8 mouse cellular contexts compared by ENCODE assay signal in genomic region chr3:31093196-31093595, GRCm38 (mm10). TPM values are rescaled to one million over a fixed set of nuclear protein-coding genes. Genes with fewer than 3 reads are reported as not detected.
DNase-seq lines count a peak whose midpoint lies in the region; ATAC-seq lines count a peak whose summit lies in the region.

No protein-coding gene starts in this region.

- peaks cover 11% of the 10 kb centered on the region; the same call in 1 of the 2 replicates for H3K36me3 ChIP-seq in kidney, embryonic 15.5 days
- H3K36me3 ChIP-seq in limb, embryonic 15.5 days: 0 out of 2 replicates have a peak, but pooled peaks cover 6% of the 10 kb centered on the region
- no peaks in the 10 kb centered on the region for H3K36me3 ChIP-seq in neural tube, embryonic 14.5 days (ENCODE audit: control insufficient read depth, insufficient read depth, low read length)

- peak; percentile 94 for DNase-seq in heart, adult 11 months
- no peak for DNase-seq in heart, postnatal 25 days (ENCODE audit: low spot score)
- peak; percentile 22 to 35 for DNase-seq in cerebellum, adult 18-20 months
- no peak for DNase-seq in gastrocnemius, postnatal 25 days

- H3K9ac ChIP-seq in kidney, embryonic 15.5 days: no peak overlapping the region; the same call in 1 of the 2 replicates
- no peak overlapping the region for H3K9ac ChIP-seq in limb, embryonic 15.5 days
- peak overlapping the region; percentile 98 for H3K9ac ChIP-seq in neural tube, embryonic 14.5 days (replicated peaks; ENCODE audit: low read depth, low read length)

- 5% methylated on average over 13 of the region's 13 CpGs for WGBS in kidney, embryonic 15.5 days
- 4% methylated on average over 13 of the region's 13 CpGs for WGBS in limb, embryonic 15.5 days
- under 1% methylated on average over 13 of the region's 13 CpGs for WGBS in neural tube, embryonic 14.5 days

- intact Hi-C loops in heart, postnatal 25 days (cut with DNase I): loop anchor here (2.0 to 5.0 kb wide), 2 partner anchors 36 to 96 kb away; partner anchors contain the start of gene Prkci

- H3K27ac ChIP-seq in kidney, embryonic 15.5 days: peak overlapping the region; percentile 99
- peak overlapping the region; percentile 99 for H3K27ac ChIP-seq in limb, embryonic 15.5 days
- H3K27ac ChIP-seq in neural tube, embryonic 14.5 days (ENCODE audit: low read depth, low read length): peak overlapping the region; percentile 99

- H3K4me1 ChIP-seq in kidney, embryonic 15.5 days: peaks cover 26% of the 10 kb centered on the region
- H3K4me1 ChIP-seq in limb, embryonic 15.5 days: peaks cover 32% of the 10 kb centered on the region
- H3K4me1 ChIP-seq in neural tube, embryonic 14.5 days (ENCODE audit: control insufficient read depth, insufficient read depth, low read length): peaks cover 20% of the 10 kb centered on the region

- H3K27me3 ChIP-seq in kidney, embryonic 15.5 days: no peaks in the 10 kb centered on the region
- H3K27me3 ChIP-seq in limb, embryonic 15.5 days: no peaks in the 10 kb centered on the region
- H3K27me3 ChIP-seq in neural tube, embryonic 14.5 days (ENCODE audit: control insufficient read depth, insufficient read depth, low read length): no peaks in the 10 kb centered on the region

- H3K9me3 ChIP-seq in kidney, embryonic 15.5 days (replicated peaks): no peaks in the 10 kb centered on the region
- H3K9me3 ChIP-seq in limb, embryonic 15.5 days: no peaks in the 10 kb centered on the region
- no peaks in the 10 kb centered on the region for H3K9me3 ChIP-seq in neural tube, embryonic 14.5 days (ENCODE audit: control insufficient read depth, low read length)

- peak; percentile 44 for ATAC-seq in frontal cortex, adult (ENCODE audit: low TSS enrichment)
- no peak for ATAC-seq in kidney, embryonic 15.5 days (replicated peaks; ENCODE audit: low FRiP score)
- ATAC-seq in limb, embryonic 15.5 days (ENCODE audit: insufficient number of reproducible peaks, low FRiP score, low TSS enrichment, low read depth): no peak
- peak; percentile 7; the same call in 1 of the 2 replicates for ATAC-seq in neural tube, embryonic 14.5 days (ENCODE audit: low read depth)

- H3K4me2 ChIP-seq in kidney, embryonic 15.5 days: peak overlapping the region; percentile 75
- H3K4me2 ChIP-seq in limb, embryonic 15.5 days: peak overlapping the region; percentile 77
- H3K4me2 ChIP-seq in neural tube, embryonic 14.5 days (ENCODE audit: low read depth, low read length): peak overlapping the region; percentile 69

- peak overlapping the region; percentile 66 for H3K4me3 ChIP-seq in kidney, embryonic 15.5 days (replicated peaks)
- peak overlapping the region; percentile 96 for H3K4me3 ChIP-seq in limb, embryonic 15.5 days
- H3K4me3 ChIP-seq in neural tube, embryonic 14.5 days (ENCODE audit: low read depth, low read length): peak overlapping the region; percentile 98

RNA-seq across cellular contexts. Expression of gene Skil, which starts 1.7 kb away (rescaled TPM):
- total RNA-seq in heart, postnatal 25 days (2021): 10 to 100 TPM; 14.2 to 17.6 TPM
- 19.9 and 24.0 TPM in 2 replicates for polyA plus RNA-seq in kidney, embryonic 15.5 days (2015; fragmentation: Nextera tagmentation; extraction: Ambion mirVana)
- 18.0 and 22.0 TPM in 2 replicates for polyA plus RNA-seq in limb, embryonic 15.5 days (2015; fragmentation: Nextera tagmentation; extraction: Ambion mirVana)
- polyA plus RNA-seq in neural tube, embryonic 14.5 days (2014; fragmentation: Nextera tagmentation; extraction: Ambion mirVana): 38.3 and 39.7 TPM in 2 replicates
- 10 to 100 TPM; 11.4 to 11.8 TPM for total RNA-seq in gastrocnemius, postnatal 25 days (2021)

RNA-seq across cellular contexts. Expression of gene Cldn11, which starts 56.5 kb away (rescaled TPM):
- total RNA-seq in heart, postnatal 25 days (2021): 1 to 10 TPM in 1 of 2 experiments, under 1 TPM in 1; 0.70 to 1.4 TPM
- 83.0 and 94.8 TPM in 2 replicates for polyA plus RNA-seq in kidney, embryonic 15.5 days (2015; fragmentation: Nextera tagmentation; extraction: Ambion mirVana)
- polyA plus RNA-seq in limb, embryonic 15.5 days (2015; fragmentation: Nextera tagmentation; extraction: Ambion mirVana): 8.3 and 8.7 TPM in 2 replicates
- polyA plus RNA-seq in neural tube, embryonic 14.5 days (2014; fragmentation: Nextera tagmentation; extraction: Ambion mirVana): 2.1 and 58.1 TPM in 2 replicates
- total RNA-seq in gastrocnemius, postnatal 25 days (2021): under 1 TPM; 0.15 to 0.88 TPM

Comparison
In these comparisons a context has a peak if more than half of its experiments do, and no peak if none do; other contexts are left out.
1. DNase-seq: peak in heart, adult 11 months (single experiment) and cerebellum, adult 18-20 months (2 of 2); none in heart, postnatal 25 days (single experiment) and gastrocnemius, postnatal 25 days (single experiment).
2. ATAC-seq: peak in frontal cortex, adult (single experiment) and neural tube, embryonic 14.5 days (single experiment); none in kidney, embryonic 15.5 days (single experiment) and limb, embryonic 15.5 days (single experiment).
3. Peak in every context shown above with its lines, with median percentiles within 50 percentile points of each other: H3K27ac ChIP-seq, H3K4me2 ChIP-seq and H3K4me3 ChIP-seq.